Mouse (Mus musculus) liver, postnatal 0 days (tissue): Measurements from ENCODE around the gene Ccdc61.
A peak's percentile ranks its signal among the peaks of the same experiment; 100 is the strongest.

Source experiments
- CTCF ChIP-seq: sonication (generic); IDR thresholded peaks from 2 replicates; pipeline ENCODE4 v1.5.1; 2016; ENCODE audit warnings: antibody characterized with exemption, low read depth
- EP300 ChIP-seq: IDR thresholded peaks from 2 replicates; pipeline ENCODE4 v1.6.1; 2016; ENCODE audit warnings: antibody characterized with exemption, low read depth, mild to moderate bottlenecking

GRCm38 (mm10) chr7:18925162-18925938, 15.1 kb upstream of the Ccdc61 start, which contains the start of gene Nova2:
- peak; percentile 21 for TF ChIP-seq CTCF
- TF ChIP-seq EP300: no peak
